Mouse (Mus musculus) hindbrain, postnatal 0 days (tissue): ENCODE data around the gene Ceacam19. TPM values are rescaled to one million over a fixed set of nuclear protein-coding genes. Genes with fewer than 3 reads are reported as not detected.
A peak's percentile ranks its signal among the peaks of the same experiment; 100 is the strongest.

Experiments used
- ATAC-seq: fragments of 200-750 bp; cut with Nextera tagmentation; 2 replicates; pipeline ENCODE4 v1.8.0; 2017; ENCODE audit warnings: mild to moderate bottlenecking, moderate TSS enrichment, moderate library complexity
- DNase-seq: peaks from one replicate; pipeline ENCODE4 v3.0.0-alpha.2; 2015; ENCODE audit warnings: low spot score
- H3K27ac ChIP-seq: fragments of 300-500 bp; sonication (generic); 2 replicates; pipeline ENCODE4 v1.5.1; 2014; ENCODE audit warnings: mild to moderate bottlenecking
- H3K27me3 ChIP-seq: fragments of 300-500 bp; sonication (generic); 2 replicates; pipeline ENCODE4 v1.6.1; 2014; ENCODE audit warnings: low read length, mixed read lengths; ENCODE audit not compliant: insufficient read depth
- H3K36me3 ChIP-seq: fragments of 300-500 bp; sonication (generic); 2 replicates; pipeline ENCODE4 v1.6.1; 2014; ENCODE audit warnings: low read length, mixed read lengths; ENCODE audit not compliant: insufficient read depth
- H3K4me1 ChIP-seq: fragments of 300-500 bp; sonication (generic); 2 replicates; pipeline ENCODE4 v1.6.1; 2014; ENCODE audit warnings: antibody characterized with exemption, low read length, mixed read lengths; ENCODE audit not compliant: insufficient read depth
- H3K4me2 ChIP-seq: fragments of 300-500 bp; sonication (generic); 2 replicates; pipeline ENCODE4 v1.6.1; 2014; ENCODE audit warnings: low read depth, mild to moderate bottlenecking, low read length, moderate library complexity, mixed read lengths
- H3K4me3 ChIP-seq: fragments of 300-500 bp; sonication (generic); 2 replicates; pipeline ENCODE4 v1.5.1; 2014; ENCODE audit warnings: low read length
- H3K9ac ChIP-seq: fragments of 300-500 bp; sonication (generic); replicated peaks from 2 replicates; pipeline ENCODE4 v1.6.1; 2014; ENCODE audit warnings: mild to moderate bottlenecking, low read length, moderate library complexity, mixed read lengths
- H3K9me3 ChIP-seq: fragments of 300-500 bp; sonication (generic); 2 replicates; pipeline ENCODE4 v1.6.1; 2016; ENCODE audit warnings: low read length, mixed read lengths
- CTCF ChIP-seq: IDR thresholded peaks from 2 replicates; pipeline ENCODE4 v1.5.1; 2016; ENCODE audit warnings: antibody characterized with exemption, control low read depth, low read depth
- WGBS: fragments of 180-500 bp; shearing (Covaris S2); extraction: QIAGEN DNeasy Blood & Tissue Kit; methylation state at CpG from one replicate; pipeline ENCODE4 v1.1.7; 2014; 5-methylcytosine and 5-hydroxymethylcytosine counted together
- polyA plus RNA-seq: library from polyadenylated mRNA; unstranded; fragments of >200 nt; fragmentation: Nextera tagmentation; extraction: Ambion mirVana; gene quantifications from 2 replicates; pipeline ENCODE4 v1.2.1, GENCODE M21; 2015
- total RNA-seq: library from RNA; depleted of rRNA; stranded (reverse); fragments of >200 nt; gene quantifications from 2 replicates; pipeline ENCODE4 v1.2.3, GENCODE M21; 2014; rRNA removed

Gene Ceacam19
- total and polyA plus RNA-seq, 2 experiments from 2014 or later = not detected

DNA sequence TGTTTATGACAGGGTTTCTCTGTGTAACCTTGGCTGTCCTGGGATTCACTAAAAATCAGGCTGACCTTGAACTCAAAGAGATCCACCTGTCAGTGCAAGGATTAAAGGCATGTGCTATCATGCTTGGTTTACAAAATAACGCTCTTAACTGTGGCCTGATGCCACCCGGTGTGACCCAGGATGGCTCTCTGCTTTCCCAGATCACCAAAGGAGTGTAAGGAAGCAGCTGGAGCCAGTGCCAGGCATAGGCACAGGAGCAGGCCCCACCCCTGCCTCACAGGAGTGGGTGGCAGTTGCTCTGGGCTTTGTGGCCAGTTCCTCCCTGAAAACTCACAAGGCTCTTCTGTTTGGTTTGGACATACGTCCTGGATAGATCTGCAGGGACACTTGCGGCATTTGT, 47.4 kb downstream of the Ceacam19 start:
- H3K4me1 ChIP-seq = no peaks in the 10 kb centered on the region
- H3K9me3 ChIP-seq = no peaks in the 10 kb centered on the region
- no peak overlapping the region for H3K4me3 ChIP-seq
- TF ChIP-seq CTCF = no peak
- WGBS = 83% methylated on average over 4 of the region's 4 CpGs
- H3K27me3 ChIP-seq = 0 out of 2 replicates have a peak, but pooled peaks cover 6% of the 10 kb centered on the region
- DNase-seq (no peak), ATAC-seq (no peak)
- no peak overlapping the region for H3K4me2 ChIP-seq
- H3K27ac ChIP-seq = no peak overlapping the region
- H3K36me3 ChIP-seq = no peaks in the 10 kb centered on the region
- H3K9ac ChIP-seq = no peak overlapping the region

DNA sequence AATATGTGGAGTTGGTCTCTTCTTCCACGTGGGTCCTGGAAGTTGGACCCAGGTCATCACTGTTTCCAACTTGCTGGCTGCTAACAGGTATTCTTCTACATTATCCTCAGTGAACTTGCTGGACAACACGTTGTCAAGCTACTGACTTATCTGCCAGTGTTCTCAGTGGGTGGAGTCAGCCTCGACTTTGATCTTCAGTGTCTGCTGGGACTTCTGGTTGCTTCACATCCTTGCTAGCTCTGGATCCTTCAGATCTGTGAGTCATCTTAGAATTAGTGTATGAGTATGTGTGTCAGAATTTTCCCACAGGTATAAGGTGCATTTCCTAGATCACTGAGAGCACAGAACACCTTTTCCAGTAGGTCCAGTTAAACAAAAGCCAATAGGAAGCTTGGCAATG, 50.9 kb downstream of the Ceacam19 start:
- no peaks in the 10 kb centered on the region for H3K4me1 ChIP-seq
- H3K27me3 ChIP-seq = no peaks in the 10 kb centered on the region
- WGBS = 70% methylated on average over 3 of the region's 3 CpGs
- no peak for ATAC-seq
- no peaks in the 10 kb centered on the region for H3K9me3 ChIP-seq
- no peak overlapping the region for H3K9ac ChIP-seq
- TF ChIP-seq CTCF = no peak
- no peaks in the 10 kb centered on the region for H3K36me3 ChIP-seq
- H3K4me2 ChIP-seq = no peak overlapping the region
- H3K4me3 ChIP-seq = no peak overlapping the region
- no peak for DNase-seq
- no peak overlapping the region for H3K27ac ChIP-seq

DNA sequence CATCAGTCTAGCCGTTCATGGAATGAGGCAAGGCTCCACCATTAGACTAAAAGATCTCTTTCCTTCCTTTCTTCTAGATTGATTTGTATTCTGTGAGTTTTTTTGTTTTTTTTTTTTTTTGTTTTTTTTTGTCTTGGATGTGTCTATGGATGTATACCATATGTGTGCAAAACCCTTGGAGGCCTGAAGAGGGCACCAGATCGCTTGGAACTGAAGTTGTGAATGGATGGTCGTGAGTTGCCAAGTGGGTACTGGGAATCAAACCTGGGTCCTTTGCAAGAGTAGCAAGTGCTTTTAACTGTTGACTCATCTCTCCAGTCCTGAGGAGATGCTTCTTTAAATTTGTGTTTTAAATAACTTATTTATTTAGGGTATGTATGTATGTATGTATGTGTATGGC, 53.7 kb downstream of the Ceacam19 start:
- ATAC-seq (no peak), DNase-seq (no peak)
- 68% methylated on average over 3 of the region's 3 CpGs for WGBS
- Histone ChIP-seq H3K4me3 (no peak overlapping the region), H3K9ac (no peak overlapping the region), H3K36me3 (no peaks in the 10 kb centered on the region), H3K4me2 (no peak overlapping the region), H3K27me3 (no peaks in the 10 kb centered on the region), H3K9me3 (no peaks in the 10 kb centered on the region), H3K27ac (no peak overlapping the region), H3K4me1 (0 out of 2 replicates have a peak, but pooled peaks cover 3% of the 10 kb centered on the region)
- 0 out of 2 replicates have a peak, but pooled peaks have one; percentile 22 for TF ChIP-seq CTCF

- 0 out of 2 replicates have a peak, but pooled peaks cover 3% of the 10 kb centered on the region for H3K4me1 ChIP-seq
- no peak for TF ChIP-seq CTCF
- WGBS = 53% methylated on average over 9 of the region's 9 CpGs
- DNase-seq (no peak), ATAC-seq (peak; percentile 45; the same call in 1 of the 2 replicates)
- no peaks in the 10 kb centered on the region for H3K36me3 ChIP-seq
- no peaks in the 10 kb centered on the region for H3K27me3 ChIP-seq
- H3K9me3 ChIP-seq = no peaks in the 10 kb centered on the region
- H3K4me3 ChIP-seq = no peak overlapping the region
- no peak overlapping the region for H3K4me2 ChIP-seq
- H3K27ac ChIP-seq = no peak overlapping the region
- H3K9ac ChIP-seq = no peak overlapping the region
These were observed 55.9 kb downstream of the Ceacam19 start for GRCm38 (mm10) chr7:19831837-19832236.

DNA sequence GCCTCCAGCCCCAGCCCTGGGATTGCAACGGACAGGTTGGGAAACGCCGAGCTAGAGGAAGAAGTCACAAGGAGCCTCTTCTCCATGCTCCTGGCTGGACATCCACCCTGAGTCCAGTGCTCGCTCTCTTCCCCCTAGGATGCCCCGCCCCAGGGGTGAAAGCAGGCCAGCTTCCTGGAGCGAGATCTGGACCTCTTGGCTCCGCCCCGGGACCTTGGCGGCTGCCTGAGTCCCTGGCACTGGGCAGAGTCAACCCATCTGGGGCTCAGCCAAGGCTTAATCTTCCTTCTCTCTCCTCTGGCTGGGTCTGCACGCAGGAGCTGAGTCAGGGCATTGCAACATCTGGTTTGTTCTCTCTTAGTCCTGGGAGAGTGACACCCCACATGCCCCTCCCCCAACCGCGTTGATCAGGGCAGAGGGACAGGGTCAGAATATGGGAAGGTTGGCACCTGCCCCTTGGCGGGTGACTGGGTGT, 57.0 kb downstream of the Ceacam19 start:
- ATAC-seq (peak; percentile 56; the same call in 1 of the 2 replicates), DNase-seq (no peak)
- no peak overlapping the region for H3K9ac ChIP-seq
- H3K4me3 ChIP-seq = no peak overlapping the region
- H3K9me3 ChIP-seq = no peaks in the 10 kb centered on the region
- no peaks in the 10 kb centered on the region for H3K36me3 ChIP-seq
- no peak for TF ChIP-seq CTCF
- H3K27ac ChIP-seq = no peak overlapping the region
- 0 out of 2 replicates have a peak, but pooled peaks cover 3% of the 10 kb centered on the region for H3K4me1 ChIP-seq
- WGBS = 32% methylated on average over 13 of the region's 13 CpGs
- no peaks in the 10 kb centered on the region for H3K27me3 ChIP-seq
- no peak overlapping the region for H3K4me2 ChIP-seq

GRCm38 (mm10) chr7:19829694-19830093, 58.1 kb downstream of the Ceacam19 start:
- ATAC-seq = no peak
- WGBS = 86% methylated on average over 3 of the region's 3 CpGs
- Histone ChIP-seq H3K9ac (no peak overlapping the region), H3K9me3 (no peaks in the 10 kb centered on the region), H3K27ac (no peak overlapping the region), H3K4me2 (no peak overlapping the region), H3K4me3 (no peak overlapping the region), H3K36me3 (no peaks in the 10 kb centered on the region), H3K27me3 (no peaks in the 10 kb centered on the region; the same call in 1 of the 2 replicates), H3K4me1 (0 out of 2 replicates have a peak, but pooled peaks cover 3% of the 10 kb centered on the region)
- DNase-seq = no peak
- no peak for TF ChIP-seq CTCF

- H3K27me3 ChIP-seq = peaks cover 7% of the 10 kb centered on the region
- no peak overlapping the region for H3K4me3 ChIP-seq
- no peak for ATAC-seq
- H3K36me3 ChIP-seq = no peaks in the 10 kb centered on the region
- H3K9ac ChIP-seq = no peak overlapping the region
- no peak for DNase-seq
- H3K27ac ChIP-seq = no peak overlapping the region
- no peaks in the 10 kb centered on the region for H3K9me3 ChIP-seq
- TF ChIP-seq CTCF = no peak
- 0 out of 2 replicates have a peak, but pooled peaks cover 3% of the 10 kb centered on the region for H3K4me1 ChIP-seq
- H3K4me2 ChIP-seq = no peak overlapping the region
- 48% methylated on average over 6 of the region's 6 CpGs for WGBS
These were observed 61.0 kb downstream of the Ceacam19 start for GRCm38 (mm10) chr7:19826756-19827155.

Other genes starting within 250 kb of the Ceacam19 start
- gene Clptm1, start 222.9 kb downstream of the Ceacam19 start, total RNA-seq = 178 and 187 TPM in 2 replicates
- gene Clptm1, start 222.9 kb downstream of the Ceacam19 start, polyA plus RNA-seq = 135 and 142 TPM in 2 replicates
- gene Apoc2, start 210.0 kb downstream of the Ceacam19 start, total RNA-seq = not detected in 2 replicates
- gene Apoc2, start 210.0 kb downstream of the Ceacam19 start, polyA plus RNA-seq = 0.38 TPM in 1 of 2 replicates, not detected in the other
- not detected in 2 replicates for gene Gm44805, start 206.5 kb downstream of the Ceacam19 start, total RNA-seq
- gene Gm44805, start 206.5 kb downstream of the Ceacam19 start, polyA plus RNA-seq = not detected in 2 replicates
- gene Apoc4, start 206.5 kb downstream of the Ceacam19 start, total RNA-seq = not detected in 2 replicates
- gene Apoc4, start 206.5 kb downstream of the Ceacam19 start, polyA plus RNA-seq = not detected in 2 replicates
- 1.5 and 2.3 TPM in 2 replicates for gene Apoc1, start 195.3 kb downstream of the Ceacam19 start, total RNA-seq
- 13.9 and 14.2 TPM in 2 replicates for gene Apoc1, start 195.3 kb downstream of the Ceacam19 start, polyA plus RNA-seq
- gene Apoe, start 188.8 kb downstream of the Ceacam19 start, total RNA-seq = 2,123 and 2,525 TPM in 2 replicates
- gene Apoe, start 188.8 kb downstream of the Ceacam19 start, polyA plus RNA-seq = 3,307 and 3,685 TPM in 2 replicates
- 147 and 151 TPM in 2 replicates for gene Tomm40, start 172.5 kb downstream of the Ceacam19 start, total RNA-seq
- gene Tomm40, start 172.5 kb downstream of the Ceacam19 start, polyA plus RNA-seq = 172 and 173 TPM in 2 replicates
- 68.9 and 76.5 TPM in 2 replicates for gene Nectin2, start 137.5 kb downstream of the Ceacam19 start, total RNA-seq
- gene Nectin2, start 137.5 kb downstream of the Ceacam19 start, polyA plus RNA-seq = 55.6 and 57.5 TPM in 2 replicates
- 43.2 and 50.7 TPM in 2 replicates for gene Bcam, start 116.9 kb downstream of the Ceacam19 start, total RNA-seq
- 29.0 and 30.7 TPM in 2 replicates for gene Bcam, start 116.9 kb downstream of the Ceacam19 start, polyA plus RNA-seq
- not detected in 2 replicates for gene Cblc, start 91.2 kb downstream of the Ceacam19 start, total RNA-seq
- 0.46 and 0.55 TPM in 2 replicates for gene Cblc, start 91.2 kb downstream of the Ceacam19 start, polyA plus RNA-seq
- gene Bcl3, start 65.2 kb downstream of the Ceacam19 start, total RNA-seq = 0.40 and 0.89 TPM in 2 replicates
- gene Bcl3, start 65.2 kb downstream of the Ceacam19 start, polyA plus RNA-seq = 0.66 and 1.1 TPM in 2 replicates
- 41.5 and 53.7 TPM in 2 replicates for gene Gm19345, start 36.0 kb downstream of the Ceacam19 start, total RNA-seq
- 14.6 and 16.1 TPM in 2 replicates for gene Gm19345, start 36.0 kb downstream of the Ceacam19 start, polyA plus RNA-seq
- not detected in 2 replicates for gene Ceacam16, start 26.7 kb downstream of the Ceacam19 start, total RNA-seq
- gene Ceacam16, start 26.7 kb downstream of the Ceacam19 start, polyA plus RNA-seq = 0.86 and 0.89 TPM in 2 replicates
- gene Pvr, start 33.2 kb upstream of the Ceacam19 start, total RNA-seq = 9.2 and 11.7 TPM in 2 replicates
- gene Pvr, start 33.2 kb upstream of the Ceacam19 start, polyA plus RNA-seq = 6.1 and 7.0 TPM in 2 replicates
- not detected in 2 replicates for gene Igsf23, start 62.8 kb upstream of the Ceacam19 start, total RNA-seq
- not detected in 2 replicates for gene Igsf23, start 62.8 kb upstream of the Ceacam19 start, polyA plus RNA-seq
- not detected in 2 replicates for gene Ceacam20, start 77.4 kb upstream of the Ceacam19 start, total RNA-seq
- not detected in 2 replicates for gene Ceacam20, start 77.4 kb upstream of the Ceacam19 start, polyA plus RNA-seq
- gene Nlrp9b, start 103.5 kb upstream of the Ceacam19 start, total RNA-seq = not detected in 2 replicates
- not detected in 2 replicates for gene Nlrp9b, start 103.5 kb upstream of the Ceacam19 start, polyA plus RNA-seq
- gene Vmn1r91, start 211.7 kb upstream of the Ceacam19 start, total RNA-seq = not detected in 2 replicates
- not detected in 2 replicates for gene Vmn1r91, start 211.7 kb upstream of the Ceacam19 start, polyA plus RNA-seq
- not detected in 2 replicates for gene Gm16442, start 234.6 kb upstream of the Ceacam19 start, total RNA-seq
- not detected in 2 replicates for gene Gm16442, start 234.6 kb upstream of the Ceacam19 start, polyA plus RNA-seq